Mouse (Mus musculus): ENCODE measurements around the gene Psma6. TPM values are rescaled to one million over a fixed set of nuclear protein-coding genes. Genes with fewer than 3 reads are reported as not detected.

The Psma6 gene
- polyA plus RNA-seq, 1 experiment: 166 TPM

- DNase-seq (ENCODE audit: low spot score): no peak
Observed at GRCm38 (mm10) chr12:55438611-55439137, 54.7 kb downstream of the Psma6 start.

GRCm38 (mm10) chr12:55440416-55440815 is 56.4 kb downstream of the Psma6 start:
- no peak for DNase-seq (ENCODE audit: low spot score)

GRCm38 (mm10) chr12:55442245-55442644 is 58.2 kb downstream of the Psma6 start:
- no peak for DNase-seq (ENCODE audit: low spot score)

- peak; percentile 50 for DNase-seq (ENCODE audit: low spot score)
Observed at GRCm38 (mm10) chr12:55442861-55443850, 59.1 kb downstream of the Psma6 start.

GRCm38 (mm10) chr12:55444031-55444451 is 60.0 kb downstream of the Psma6 start:
- DNase-seq (ENCODE audit: low spot score): no peak

GRCm38 (mm10) chr12:55445583-55445982 is 61.6 kb downstream of the Psma6 start:
- no peak for DNase-seq (ENCODE audit: low spot score)

- DNase-seq (ENCODE audit: low spot score): no peak
Observed at GRCm38 (mm10) chr12:55446366-55446745, 62.3 kb downstream of the Psma6 start.

- DNase-seq (ENCODE audit: low spot score): no peak
Observed at GRCm38 (mm10) chr12:55446746-55447395, 62.8 kb downstream of the Psma6 start.

GRCm38 (mm10) chr12:55447396-55447760 is 63.4 kb downstream of the Psma6 start:
- no peak for DNase-seq (ENCODE audit: low spot score)

GRCm38 (mm10) chr12:55448457-55448856 is 64.4 kb downstream of the Psma6 start:
- no peak for DNase-seq (ENCODE audit: low spot score)

GRCm38 (mm10) chr12:55449048-55449447 is 65.0 kb downstream of the Psma6 start:
- no peak for DNase-seq (ENCODE audit: low spot score)

- DNase-seq (ENCODE audit: low spot score): no peak
Observed at GRCm38 (mm10) chr12:55450421-55450820, 66.4 kb downstream of the Psma6 start.

GRCm38 (mm10) chr12:55452839-55453238 is 68.8 kb downstream of the Psma6 start:
- no peak for DNase-seq (ENCODE audit: low spot score)

GRCm38 (mm10) chr12:55453924-55454323 is 69.9 kb downstream of the Psma6 start:
- no peak for DNase-seq (ENCODE audit: low spot score)

- no peak for DNase-seq (ENCODE audit: low spot score)
Observed at GRCm38 (mm10) chr12:55455206-55455605, 71.2 kb downstream of the Psma6 start.

GRCm38 (mm10) chr12:55456136-55456535 is 72.1 kb downstream of the Psma6 start:
- no peak for DNase-seq (ENCODE audit: low spot score)

- DNase-seq (ENCODE audit: low spot score): no peak
Observed at GRCm38 (mm10) chr12:55456893-55457292, 72.9 kb downstream of the Psma6 start.

GRCm38 (mm10) chr12:55459739-55460138 is 75.7 kb downstream of the Psma6 start:
- DNase-seq (ENCODE audit: low spot score): no peak

GRCm38 (mm10) chr12:55460900-55461299 is 76.9 kb downstream of the Psma6 start:
- DNase-seq (ENCODE audit: low spot score): no peak

- DNase-seq (ENCODE audit: low spot score): no peak
Observed at GRCm38 (mm10) chr12:55461767-55462166, 77.7 kb downstream of the Psma6 start.

- DNase-seq (ENCODE audit: low spot score): no peak
Observed at GRCm38 (mm10) chr12:55462456-55462855, 78.4 kb downstream of the Psma6 start.

GRCm38 (mm10) chr12:55463087-55463486 is 79.1 kb downstream of the Psma6 start:
- DNase-seq (ENCODE audit: low spot score): no peak

Measured in urinary bladder, adult 2 months (tissue).